Mouse (Mus musculus): ENCODE data around the gene Strbp.
"Not testable (repeated sequence)": the region's sequence is repeated elsewhere in the genome, so short reads cannot be mapped to it uniquely, and the experiment has no call there.

Strbp gene

DNA sequence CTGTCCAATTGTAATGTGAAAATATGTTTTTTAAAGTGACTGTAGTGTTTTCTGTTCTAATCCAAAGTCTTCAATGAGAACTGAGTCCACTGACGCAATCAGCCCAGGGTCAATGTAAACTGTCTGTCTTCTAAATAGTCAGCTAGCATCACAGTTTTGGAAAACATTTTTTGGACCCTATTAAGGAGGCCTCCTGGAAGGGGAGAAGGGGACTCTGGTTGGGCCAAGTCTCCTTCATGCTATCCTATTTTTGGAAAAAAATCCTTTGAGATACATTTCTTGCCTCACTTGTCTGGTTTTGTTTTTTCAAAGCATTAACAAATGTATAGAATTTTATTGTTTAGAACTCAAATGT, 184.4 kb downstream of the Strbp start:
- DNase-seq (ENCODE audit: low spot score in 2 of 2), result no peak

DNA sequence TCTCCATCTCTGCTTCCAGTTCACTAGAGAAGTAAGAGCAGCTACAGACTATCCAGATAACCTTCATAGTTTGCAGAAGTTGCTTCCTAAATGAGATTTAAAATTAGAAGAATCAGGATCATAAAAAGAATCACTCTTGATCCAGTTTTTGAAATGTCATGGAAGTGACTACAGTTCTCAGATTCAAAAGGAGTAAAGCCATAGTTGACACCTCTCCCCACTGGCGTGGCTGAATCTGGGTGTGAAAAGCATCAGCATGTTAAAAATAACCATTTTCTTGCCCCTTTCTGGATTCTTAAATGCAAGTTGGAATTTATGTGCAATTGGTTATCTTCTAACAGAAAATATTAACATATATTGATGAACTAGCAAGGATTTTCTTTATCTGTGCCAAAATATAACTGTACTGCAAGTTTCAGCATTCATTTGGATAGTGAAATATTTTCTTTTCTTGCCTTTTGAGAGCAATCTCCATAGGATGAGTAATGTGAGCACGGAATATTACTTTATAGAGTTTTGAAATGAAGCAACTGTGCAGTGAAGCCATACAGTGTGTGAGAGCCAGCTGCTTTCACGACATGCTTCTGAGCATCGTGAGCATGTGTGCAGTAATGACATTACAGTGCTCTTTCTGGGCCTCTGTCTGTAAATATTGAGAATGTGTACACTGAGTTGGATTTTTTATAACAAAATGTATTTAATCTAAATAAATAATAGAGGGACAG, 184.9 kb downstream of the Strbp start:
- no peak for DNase-seq (ENCODE audit: low spot score in 2 of 2)

DNA sequence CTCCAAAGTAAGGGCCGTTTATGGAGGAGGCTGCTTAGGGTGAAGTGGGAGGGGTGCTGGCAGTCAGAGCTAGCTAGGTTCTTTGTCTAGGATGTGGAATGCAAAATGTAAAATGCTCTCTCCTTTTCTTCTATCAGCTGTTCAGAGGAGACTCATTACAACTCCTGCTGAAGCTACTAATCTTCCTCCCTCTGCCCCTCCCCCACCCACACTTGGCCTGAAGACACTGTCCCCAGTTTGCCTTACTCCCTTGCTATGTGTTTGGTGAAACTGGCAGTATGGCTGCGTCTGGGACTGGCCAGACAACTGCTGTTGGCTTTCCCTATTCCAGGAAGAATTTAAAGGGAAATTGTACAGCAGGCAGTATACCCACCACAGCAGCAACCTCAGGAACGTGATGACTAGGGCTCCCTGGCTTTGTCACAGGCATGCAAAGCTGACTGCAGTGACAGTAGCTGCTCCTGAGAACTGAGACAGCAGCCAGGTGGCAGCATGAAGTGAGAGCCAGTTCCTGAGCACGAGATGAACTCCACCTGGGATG, 186.7 kb downstream of the Strbp start:
- no peak for DNase-seq (ENCODE audit: low spot score in 2 of 2)

DNA sequence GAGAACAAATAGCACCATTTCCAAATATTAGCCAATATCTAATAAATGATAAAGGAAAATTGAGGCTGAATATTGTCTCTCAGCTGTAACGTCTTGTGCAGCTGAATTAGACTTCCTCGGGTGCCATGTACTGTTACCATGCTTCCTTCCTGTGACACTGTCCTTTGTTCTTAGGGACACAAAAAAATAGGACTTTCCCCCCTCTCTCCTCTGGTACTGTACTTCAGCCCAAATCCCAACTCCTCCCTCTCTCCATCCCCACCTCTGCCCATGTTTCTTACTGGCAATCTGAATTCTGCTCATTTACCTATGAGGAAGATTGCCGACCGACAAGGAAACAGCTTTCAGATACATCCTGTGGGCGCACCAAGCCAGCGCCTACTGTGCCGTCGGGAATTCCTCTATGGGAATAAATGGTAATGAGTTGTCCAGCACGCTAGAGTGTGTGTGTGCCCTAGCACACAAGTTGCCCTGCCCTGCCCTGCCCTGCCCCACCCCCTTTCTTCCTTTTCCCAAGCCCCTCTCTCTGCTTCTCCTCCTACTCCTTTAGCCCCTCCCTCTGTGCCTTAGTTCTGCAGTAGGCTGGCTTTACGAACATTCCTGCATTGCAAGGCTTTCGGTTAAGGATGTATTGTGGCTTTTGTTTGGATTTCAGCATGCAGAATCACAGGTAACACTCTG, 187.5 kb downstream of the Strbp start, which contains the start of gene Gpr21:
Gene Gpr21 (plus strand): TSS at position 303 of the 681 bp plus-strand sequence.
- no peak for DNase-seq (ENCODE audit: low spot score in 2 of 2)

DNA sequence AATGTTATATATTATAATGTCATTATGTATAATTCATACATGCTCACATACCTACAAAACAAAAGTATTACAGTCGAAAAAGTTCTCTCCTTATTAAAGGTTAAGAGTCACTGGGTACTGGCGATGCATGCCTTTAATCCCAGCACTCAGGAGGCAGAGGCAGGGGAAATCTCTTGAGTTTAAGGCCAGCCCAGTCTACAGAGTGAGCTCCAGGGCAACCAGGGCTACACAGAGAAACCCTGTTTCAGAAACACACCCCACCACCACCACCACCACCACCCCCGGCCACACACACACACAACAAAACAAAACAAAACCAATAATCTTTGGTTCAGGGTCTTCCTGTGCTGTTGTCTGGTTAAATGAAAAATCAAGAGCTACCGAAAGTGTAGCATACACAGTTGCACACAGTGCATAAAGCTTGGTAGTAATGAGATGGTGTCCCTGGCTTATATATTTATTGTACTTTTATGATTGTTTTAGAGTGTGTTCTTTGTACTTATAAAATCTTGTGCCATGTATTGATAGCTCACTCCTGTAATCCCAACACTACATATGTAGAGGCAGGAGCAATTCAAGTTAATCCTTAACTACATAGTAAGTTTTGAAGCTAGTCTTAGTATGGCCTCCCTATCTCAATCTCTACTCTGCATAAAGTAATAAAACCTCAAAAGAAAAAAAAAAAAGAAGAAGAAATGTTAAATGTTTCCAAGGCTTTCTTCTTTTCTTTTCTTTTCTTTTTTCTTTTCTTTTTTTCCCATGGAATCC, 192.3 kb downstream of the Strbp start:
- no peak for DNase-seq (ENCODE audit: low spot score in 2 of 2)

DNA sequence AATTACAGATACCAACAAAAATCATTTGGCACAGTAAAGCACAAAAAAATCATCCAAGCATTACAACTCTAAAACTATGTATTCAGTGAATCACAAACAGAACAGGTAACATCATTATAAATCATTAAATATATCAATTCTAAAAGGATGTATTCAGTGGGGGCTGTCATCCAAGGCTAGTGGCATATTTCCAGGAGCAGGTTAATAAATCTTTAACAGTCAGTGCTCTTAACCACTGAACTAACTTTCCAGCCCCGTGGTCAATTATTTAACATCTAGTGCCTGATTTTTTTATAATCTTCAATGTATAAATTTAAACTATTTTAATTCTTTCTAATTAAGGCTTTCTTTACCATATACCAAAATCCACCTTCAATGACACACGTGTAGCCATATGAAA, 197.8 kb downstream of the Strbp start:
- not testable (repeated sequence) for DNase-seq (ENCODE audit: low spot score in 2 of 2)

DNA sequence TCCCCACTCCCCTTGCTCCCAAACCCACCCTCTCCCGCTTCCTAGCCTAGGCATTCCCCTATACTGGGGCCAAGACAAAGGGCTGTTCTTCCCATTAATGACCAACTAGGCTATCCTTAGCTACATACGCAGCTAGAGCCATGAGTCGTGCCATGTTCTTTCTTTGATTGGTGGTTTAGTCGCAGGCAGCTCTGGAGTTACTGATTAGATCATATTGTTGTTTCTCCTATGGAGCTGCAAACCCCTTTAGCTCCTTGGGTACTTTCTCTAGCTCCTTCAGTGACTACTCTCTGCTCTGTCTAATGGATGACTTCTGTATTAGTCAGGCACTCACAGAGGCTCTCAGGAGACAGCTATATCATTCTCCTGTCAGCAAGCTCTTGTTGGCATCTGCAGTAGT, 206.3 kb downstream of the Strbp start:
- DNase-seq (ENCODE audit: low spot score in 2 of 2), result no peak

DNA sequence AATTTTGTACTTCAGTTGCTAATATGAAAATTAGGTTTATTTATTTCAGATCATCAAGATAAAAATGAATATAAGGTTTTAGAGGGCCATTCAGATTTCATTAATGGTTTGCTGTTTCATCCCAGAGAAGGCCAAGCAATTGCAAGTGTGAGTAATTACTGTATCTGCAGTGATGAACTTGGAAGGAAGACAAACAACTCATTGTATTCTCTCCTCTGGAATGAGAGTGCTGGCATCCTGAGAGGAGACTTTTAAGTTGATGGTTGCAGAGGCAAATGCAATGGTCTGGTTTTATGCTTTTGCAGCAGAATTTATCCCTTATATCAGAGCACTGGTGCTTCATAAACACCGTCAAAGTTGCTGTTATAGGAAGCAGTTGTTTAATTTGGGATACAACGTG, 214.7 kb downstream of the Strbp start:
- no peak for DNase-seq (ENCODE audit: low spot score in 2 of 2)

DNA sequence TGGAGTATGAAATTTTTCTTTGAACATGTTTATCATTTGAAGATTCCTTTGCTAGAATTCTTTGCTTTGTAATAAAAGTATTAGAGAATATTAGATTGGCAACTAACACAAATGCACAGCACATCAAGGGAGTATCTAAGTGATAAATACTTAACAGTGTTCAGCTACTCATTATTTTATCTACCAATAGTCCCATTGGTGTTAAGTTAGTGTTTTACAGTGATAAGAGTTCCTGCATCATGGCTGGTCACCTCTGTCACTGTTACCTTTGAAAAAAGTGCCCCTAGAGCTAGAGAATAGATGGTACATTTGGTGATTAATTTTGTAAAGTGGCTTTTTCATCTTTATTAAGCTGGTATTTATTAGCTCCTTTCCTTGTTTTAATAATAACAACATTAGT, 217.3 kb downstream of the Strbp start:
- DNase-seq (ENCODE audit: low spot score in 2 of 2), result no peak

DNA sequence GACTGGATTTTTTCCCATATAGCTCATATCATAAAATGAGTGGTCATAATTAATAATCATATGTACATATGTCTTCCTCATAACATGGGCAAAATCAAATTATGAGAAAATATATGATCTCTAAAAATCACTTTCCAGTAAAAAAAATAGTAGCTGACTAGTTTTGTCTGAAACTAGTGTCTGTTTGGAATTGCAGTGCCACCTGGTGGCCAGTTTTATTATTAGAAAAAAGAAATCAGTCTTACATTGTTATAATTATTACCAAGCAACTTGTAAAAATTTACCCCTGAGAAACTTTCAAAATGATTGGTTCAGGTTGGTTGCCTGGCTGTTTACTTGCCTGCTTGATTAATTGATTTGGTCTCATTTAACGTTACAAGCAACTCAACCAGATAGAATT, 218.3 kb downstream of the Strbp start:
- DNase-seq (ENCODE audit: low spot score in 2 of 2), result peak; percentile 3 to 6

DNA sequence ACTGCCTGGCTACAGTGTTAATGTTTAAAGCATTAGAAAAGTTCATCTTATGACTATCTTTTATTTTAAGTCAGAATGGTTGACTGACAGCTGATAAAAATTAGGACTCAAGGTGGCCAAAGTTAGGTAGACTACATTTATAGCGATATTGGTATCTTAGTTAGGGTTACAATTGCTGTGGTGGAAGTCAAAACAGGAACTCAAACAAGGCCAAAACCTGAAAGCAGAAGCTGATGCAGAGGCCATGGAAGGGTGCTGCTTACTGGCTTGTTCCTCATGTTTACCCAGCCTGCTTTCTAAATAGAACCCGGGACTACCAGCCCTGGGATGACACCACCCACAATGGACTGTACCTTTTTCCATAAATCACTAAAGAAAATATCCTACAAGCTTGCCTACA, 219.5 kb downstream of the Strbp start:
- DNase-seq (ENCODE audit: low spot score in 2 of 2), result no peak

DNA sequence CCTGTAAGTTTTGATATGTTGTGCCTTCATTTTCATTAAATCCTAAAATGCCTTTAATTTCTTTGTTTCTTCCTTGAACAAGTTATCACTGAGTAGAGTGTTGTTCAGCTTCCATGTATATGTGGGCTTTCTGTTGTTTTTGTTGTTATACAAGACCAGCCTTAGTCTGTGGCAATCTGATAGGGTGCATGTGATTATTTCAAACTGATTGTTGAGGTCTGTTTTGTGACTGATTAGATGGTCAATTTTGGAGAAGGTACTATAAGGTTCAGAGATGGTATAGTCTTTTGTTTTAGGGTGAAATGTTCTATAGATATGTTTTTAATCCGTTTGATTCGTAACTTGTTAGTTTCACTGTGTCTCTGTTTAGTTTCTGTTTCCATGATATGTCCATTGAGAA, 223.6 kb downstream of the Strbp start:
- no peak for DNase-seq (ENCODE audit: low spot score in 2 of 2)

DNA sequence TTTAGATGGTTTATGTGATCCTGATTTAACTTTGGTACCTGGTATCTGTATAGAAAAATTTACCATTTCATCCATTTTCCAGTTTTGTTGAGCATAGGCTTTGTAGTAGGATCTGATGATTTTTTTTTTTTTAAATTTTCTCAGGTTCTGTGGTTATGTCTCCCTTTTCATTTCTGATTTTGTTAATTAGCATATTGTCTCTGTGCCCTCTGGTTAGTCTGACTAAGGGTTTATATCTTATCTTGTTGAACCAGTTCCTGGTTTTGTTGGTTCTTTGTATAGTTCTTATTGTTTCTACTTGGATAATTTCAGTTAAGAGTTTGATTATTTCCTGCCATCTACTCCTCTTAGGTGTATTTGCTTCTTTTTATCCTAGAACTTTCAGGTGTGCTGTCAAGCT, 224.1 kb downstream of the Strbp start:
- no peak for DNase-seq (ENCODE audit: low spot score in 2 of 2)

DNA sequence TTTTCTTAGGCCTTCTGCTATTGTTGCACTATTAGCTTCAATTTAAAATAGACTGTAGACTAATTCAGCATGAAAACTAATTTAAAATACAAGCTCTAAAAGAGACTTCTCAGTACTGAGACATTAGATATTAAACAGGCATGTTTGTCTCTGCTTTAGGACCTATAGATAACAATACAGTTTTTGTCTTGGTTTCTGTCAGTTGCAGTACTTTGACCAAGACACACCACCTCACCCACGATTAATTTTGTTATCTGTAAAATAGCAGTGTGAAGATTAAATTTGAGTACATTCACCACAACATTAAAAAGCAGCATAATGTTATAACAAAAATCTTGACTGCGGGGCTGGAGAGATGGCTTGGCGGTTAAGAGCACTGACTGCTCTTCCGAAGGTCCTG, 237.4 kb downstream of the Strbp start:
- DNase-seq (ENCODE audit: low spot score in 2 of 2), result no peak

DNA sequence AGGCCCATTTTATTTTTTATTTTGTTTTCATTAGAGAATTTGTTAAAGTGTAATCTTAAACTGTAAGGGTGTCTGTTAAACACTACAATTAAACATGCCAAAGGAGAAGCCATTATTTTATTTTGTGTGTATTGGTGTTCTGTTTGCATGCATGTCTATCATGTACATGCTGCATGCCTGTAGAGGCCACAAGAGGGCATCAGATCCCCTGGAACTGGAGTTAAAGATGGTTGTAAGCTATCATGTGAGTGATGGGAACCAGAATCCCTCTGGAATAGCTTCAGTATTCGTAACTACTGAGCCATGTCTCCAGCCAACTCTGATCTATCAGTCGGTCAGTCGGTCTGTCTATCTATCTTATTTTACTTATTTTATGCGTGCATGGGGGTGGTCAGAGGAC, 243.0 kb downstream of the Strbp start:
- DNase-seq (ENCODE audit: low spot score in 2 of 2), result no peak

DNA sequence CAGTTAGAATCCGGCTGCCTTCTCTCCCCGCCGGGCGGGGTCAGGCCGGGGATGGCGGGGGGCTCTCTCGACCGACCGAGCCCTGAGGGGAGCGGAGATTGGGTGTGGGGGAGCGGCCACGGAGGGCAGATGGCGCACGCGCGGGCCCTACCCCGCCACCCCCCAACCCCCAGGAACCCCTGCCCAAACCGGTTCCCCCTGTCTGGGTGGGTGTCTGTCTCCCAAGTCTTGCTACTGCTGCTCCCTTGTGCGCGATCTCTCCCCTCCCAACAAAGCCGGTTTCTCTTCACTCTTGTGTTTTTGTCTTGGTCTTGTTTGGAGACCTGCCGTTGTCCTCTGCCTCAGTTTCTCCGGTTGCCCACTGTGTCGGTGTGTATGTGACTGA, 251.3 kb downstream of the Strbp start:
- peak in 1 of 2 experiments; percentile 5 for DNase-seq (ENCODE audit: low spot score in 2 of 2)

DNA sequence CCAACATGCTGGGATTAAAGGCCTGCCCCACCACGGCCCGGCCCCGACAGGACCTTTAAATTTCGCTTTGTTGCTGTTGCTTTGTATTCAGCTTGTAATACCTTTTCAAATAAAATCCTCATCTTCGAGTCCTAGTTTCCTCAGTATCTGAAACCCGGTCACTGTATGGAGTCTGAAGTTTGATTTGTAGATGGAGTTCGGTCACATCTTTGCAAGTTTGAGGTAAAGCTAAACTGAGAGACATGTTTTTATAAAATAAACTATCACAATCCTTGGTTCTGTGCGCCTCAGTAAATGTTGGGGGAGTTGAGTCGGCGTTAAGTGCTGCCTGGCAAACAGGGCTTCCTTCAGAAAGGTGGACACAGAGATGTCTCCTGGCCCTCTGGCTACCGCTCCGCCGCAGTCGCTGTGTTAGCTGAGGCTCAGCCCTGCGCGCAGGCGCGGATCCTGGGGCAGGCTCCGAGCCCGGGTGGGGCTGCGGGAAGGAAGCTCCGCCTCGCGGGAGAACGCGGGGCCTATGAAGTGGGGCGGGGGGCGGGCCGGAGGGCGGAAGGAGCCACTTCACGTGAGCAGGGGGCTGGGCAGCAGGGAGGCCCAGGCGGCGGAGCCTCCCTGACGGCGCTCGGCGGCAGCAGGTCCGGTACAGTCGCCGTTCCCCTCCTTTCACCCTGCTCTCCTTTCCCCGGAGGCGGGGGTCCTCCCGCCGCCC, 251.8 kb downstream of the Strbp start:
- DNase-seq (ENCODE audit: low spot score in 2 of 2), result peak; percentile 90 to 92

DNA sequence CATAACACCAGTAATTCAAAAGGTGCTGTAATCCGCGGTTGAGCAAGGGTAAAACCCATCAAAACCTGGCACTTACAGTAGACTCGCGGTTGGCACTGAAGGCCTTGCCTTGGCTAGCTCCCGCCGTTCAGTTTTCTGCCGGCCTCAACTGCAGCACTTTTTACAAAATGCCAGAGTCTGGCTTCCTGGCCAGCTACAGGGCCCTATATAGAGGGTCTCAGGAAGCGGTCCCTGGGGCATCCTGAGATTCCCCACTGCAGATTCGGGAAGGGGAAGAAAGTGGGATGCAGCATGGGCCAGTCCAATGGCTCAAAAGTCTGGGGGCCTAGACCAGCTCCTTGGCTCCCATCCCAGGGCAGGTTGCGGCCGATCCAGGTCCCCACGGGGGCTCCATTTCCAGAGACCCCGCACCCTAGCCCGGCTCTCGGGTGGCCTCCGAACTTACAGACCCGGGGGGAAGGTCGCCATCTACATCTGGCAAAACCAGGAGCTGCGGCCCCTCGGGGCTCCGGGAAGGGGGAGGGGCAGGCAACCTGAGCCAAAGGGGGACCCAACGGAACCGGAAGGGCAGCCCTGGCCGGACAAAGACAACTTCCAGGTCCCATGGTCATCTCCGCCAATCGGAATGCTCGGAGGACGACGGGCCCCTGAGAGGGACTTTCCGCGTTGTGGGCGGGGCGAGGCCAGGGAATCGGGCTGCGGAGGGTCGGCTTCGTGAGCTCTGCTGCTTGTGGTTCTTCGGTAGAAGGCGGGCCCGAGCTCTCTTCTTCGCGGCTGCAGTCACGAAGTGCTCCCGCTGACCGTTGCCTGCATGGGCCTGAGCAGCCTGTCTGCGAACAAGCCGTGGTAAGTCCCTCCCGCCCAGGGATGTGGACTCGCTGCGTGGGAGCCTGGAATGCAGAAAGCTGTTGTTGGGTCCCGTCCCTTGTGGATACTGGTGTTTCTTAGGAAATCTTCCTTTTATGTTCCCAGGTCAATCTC, 260.8 kb downstream of the Strbp start, which contains the start of the genes Zbtb26, Zbtb6 and Rabgap1:
Gene Zbtb26 (minus strand): TSS at position 525 of the 981 bp plus-strand sequence.
Gene Zbtb6 (minus strand): TSS at position 561 of the 981 bp plus-strand sequence.
Gene Rabgap1 (plus strand): TSS at position 669 of the 981 bp plus-strand sequence.
- peak; percentile 96 to 97 for DNase-seq (ENCODE audit: low spot score in 2 of 2)

All from heart, adult 9 months (tissue).